Mouse (Mus musculus) MN1 (cell line): ENCODE data around the gene Zbtb9.

ENCODE experiments used
- DNase-seq: peaks from one replicate; pipeline ENCODE4 v3.0.0-alpha.2; 2016; ENCODE audit warnings: low spot score

Gene Zbtb9

DNA sequence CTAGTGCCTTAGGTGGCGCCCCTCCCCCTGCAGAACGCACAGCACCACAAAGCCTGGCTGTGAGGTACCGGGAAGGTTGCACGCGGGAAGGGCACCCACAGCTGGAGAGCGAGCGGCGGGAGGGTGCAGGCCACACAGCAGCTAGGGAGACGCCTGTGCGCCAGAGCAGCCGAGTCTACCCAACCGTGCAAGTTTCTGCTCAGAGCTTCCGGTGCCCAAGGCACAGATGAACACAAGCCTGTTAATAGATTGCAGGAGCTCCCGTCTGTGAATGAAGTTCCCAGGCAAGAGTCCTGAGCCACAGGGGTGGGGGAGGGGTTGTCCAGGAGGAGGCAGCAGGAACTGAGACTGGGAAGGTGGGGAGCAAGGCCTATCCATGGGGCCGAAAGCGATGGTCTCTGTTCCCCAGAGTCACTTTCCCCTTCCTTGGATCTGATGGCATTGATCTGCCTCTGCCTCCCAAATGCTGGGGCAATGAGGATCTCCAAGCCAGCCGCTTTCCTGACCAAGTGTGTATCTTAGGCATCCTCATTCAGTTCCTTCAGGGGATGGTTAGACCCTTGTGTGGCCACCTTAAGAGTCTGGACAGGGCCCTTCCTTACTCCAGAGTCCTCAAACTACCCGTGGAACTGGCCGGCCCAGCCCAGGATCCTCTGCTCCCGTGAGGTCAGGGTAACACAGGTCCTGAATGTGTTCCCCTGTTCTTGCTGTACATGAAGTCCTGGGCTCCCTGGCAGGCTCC lies 67.5 kb downstream of the Zbtb9 start:
- DNase-seq = peak; percentile 70

DNA sequence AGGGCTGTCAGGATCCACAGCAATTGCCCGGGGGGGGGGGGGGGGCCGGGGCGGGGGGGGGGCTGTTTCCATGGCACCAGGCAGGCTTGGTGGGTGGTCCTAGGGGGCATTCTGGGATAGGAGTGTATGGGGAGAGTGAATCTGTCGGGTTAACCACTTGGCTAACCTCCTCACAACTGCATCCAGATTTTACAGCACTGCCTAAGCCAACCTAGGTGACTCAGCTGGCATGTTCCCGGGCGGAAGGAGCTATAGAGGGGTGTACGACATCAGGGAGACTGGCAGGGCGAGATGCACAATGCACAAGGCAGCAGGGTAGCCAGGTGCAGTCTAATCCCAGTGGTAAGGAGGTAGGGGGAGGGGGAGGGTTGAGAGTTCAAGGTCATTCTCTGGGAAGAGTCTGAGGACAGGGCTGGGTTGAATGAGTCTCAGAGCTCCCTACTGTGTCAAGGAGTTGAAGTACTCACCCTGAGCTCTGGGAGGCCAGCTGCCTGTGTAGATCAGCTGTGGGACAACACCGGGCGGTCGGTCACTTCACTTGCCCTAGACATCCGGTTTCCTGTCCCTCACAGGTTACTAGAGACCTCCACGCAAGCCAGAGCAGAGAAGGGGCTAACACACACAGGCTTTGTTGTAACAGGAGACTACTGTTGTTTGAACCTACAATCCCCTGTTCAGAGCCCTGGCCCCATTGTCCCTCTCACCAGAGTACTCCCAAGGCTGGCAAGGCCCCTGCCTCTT lies 68.2 kb downstream of the Zbtb9 start:
- peak; percentile 58 for DNase-seq

DNA sequence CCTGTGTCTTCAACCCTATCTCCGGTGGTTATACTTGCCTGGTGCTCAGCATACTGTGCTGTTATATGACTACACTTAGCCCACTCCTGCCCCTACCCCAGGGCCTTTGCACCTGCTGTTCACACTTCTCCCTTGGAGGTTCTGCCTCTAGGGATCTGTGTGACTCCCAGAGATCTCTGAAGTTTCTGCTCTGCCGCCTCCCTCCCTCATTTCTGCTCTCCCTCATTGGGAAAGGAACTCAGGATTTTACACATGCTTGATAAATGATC lies 68.8 kb downstream of the Zbtb9 start:
- DNase-seq = no peak

DNA sequence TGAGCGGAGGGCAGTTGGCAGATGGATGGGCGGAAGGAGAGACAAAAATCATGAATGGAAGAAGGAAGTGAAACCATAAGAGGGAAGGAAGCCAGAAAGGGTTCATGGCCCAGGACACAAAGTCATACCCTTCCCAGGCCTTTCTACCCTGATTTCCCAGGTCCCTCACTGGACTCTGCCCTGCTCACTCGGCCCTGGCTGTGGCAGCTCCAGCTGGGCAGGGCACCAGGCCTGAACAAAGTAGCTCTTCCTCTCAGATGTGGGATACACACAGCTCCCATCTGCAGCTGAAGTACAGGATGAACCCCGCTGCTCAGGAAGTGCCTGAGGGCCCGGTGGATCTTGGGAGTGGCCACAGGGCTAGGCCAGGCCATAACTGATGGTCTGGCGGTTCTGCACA lies 69.9 kb downstream of the Zbtb9 start:
- no peak for DNase-seq

DNA sequence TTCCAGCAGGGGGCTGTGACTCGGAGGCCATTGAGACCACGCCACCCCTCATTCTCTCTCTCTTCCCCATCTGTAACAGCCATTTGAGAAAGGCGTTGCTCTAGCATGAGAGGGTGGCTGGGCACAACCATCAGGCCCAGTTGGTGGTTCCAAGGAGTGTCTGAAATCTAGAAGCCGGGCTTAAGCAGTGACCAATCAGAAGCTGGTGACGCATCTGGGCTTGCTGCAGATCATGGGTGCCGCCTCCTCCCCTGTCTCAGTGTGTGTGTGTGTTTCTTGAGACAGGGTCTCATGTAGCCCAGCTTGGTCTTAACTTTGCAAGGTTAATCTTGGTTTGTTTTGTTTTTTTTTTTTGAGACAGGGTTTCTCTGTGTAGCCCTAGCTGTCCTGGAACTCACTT lies 72.2 kb downstream of the Zbtb9 start:
- no peak for DNase-seq

DNA sequence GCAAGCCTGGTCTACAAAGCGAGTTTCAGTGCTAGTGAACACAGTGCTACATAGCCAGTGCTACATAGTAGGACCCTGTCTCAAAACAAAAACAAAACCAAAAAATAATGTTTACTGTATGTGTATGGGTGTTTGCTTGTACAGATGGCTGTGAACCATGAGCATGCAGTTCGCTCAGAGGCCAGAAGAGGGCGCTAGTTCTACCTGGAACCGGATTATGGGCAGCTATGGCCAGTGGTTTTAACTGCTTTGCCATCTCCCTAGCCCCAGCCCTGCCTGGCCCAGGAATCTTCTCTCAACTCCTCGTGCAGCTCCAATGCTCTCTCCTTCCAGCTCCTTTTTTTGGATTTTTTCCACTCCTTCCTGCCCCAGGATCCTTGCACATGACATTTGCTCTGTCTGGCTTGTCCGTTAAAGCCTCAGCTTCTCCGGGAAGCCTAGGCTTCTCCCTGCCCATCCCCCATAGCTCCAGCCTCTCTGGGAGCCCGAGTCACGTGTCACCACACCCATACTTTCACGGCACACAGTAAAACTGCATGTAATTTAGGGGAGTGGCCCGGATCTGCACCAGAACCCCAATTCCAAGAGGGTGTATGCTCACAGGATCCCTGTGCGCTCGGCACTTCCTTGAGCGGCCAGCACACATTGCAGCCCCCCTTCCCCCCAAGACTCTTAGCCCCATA lies 74.9 kb downstream of the Zbtb9 start:
- DNase-seq = no peak

DNA sequence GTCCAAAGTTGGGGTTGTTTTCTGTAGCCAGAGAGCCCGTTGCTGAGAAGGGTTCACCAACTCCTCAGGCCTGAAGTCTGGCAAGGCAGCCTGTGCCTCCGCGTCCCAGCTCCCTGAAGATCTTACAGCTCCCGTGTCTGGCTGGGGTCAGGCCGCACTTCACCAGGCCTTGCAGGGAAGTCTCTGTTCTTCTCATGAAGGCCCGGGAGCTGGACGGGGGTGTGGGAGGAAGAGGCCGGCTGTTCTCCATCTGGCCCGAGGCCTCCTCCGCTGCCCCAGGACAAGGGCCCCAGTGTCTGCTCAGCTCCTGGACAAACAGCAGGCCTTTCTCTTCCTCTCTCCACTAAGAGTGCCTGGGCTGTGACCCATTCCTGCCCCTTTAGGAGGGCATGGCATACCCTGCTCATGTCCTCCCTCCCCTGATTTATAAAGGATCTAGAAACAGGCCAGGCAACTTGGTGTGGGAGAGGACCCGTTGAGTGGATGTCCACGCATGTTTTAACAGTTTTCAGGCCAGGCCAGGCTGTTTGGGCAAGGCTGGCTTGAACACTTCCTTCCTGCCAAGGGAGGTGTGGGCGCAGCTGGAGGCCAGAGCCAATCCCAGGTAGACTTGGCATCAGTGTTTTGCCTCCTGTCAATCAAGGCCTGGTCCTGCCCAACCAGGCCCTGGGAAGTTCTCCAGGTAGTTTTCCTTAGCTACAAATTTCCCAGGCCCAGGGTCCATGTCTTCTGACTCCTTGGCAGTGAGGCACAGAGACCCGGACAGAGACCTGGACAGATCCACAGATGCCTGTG lies 75.7 kb downstream of the Zbtb9 start:
- DNase-seq = no peak

DNA sequence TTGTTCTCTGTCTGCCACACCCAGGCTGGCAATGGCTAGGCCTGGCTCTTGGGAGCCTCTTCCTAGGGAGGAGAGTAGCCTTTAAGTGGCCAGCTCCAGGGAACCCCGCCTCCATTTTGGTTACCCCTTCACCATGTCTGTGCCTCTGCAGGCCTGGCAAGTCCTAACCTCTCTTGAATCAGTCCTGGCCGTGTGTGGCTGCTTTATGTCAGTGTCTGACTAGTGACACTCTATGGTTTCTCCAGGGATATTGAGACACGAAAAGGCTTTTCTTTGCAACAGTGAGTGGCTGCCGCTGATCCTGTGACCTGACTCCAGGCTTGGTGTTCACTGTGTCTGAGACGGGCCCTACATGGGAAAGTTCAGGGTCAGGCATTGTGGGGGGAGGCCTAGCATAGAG lies 77.9 kb downstream of the Zbtb9 start:
- DNase-seq = peak; percentile 55

DNA sequence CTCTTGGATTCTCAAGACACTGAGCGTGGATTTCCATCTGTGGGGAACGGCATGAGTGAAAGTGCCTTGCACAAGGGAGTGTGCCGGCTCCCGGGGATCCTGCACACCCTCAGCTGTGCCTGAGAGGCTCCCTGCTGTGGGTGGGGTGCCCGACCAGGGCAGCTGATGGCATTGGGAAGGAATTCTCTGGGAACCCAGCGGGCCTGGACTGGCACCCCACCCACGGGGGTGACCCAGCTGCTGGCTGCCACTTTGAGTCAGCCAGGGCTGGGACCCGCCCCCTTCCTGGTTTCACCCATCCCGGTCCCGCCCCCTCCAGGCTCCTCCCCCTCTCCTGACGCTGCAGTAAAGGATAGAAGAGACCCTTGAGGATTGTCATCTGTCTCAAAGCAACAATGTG lies 78.5 kb downstream of the Zbtb9 start:
- DNase-seq = peak; percentile 54

DNA sequence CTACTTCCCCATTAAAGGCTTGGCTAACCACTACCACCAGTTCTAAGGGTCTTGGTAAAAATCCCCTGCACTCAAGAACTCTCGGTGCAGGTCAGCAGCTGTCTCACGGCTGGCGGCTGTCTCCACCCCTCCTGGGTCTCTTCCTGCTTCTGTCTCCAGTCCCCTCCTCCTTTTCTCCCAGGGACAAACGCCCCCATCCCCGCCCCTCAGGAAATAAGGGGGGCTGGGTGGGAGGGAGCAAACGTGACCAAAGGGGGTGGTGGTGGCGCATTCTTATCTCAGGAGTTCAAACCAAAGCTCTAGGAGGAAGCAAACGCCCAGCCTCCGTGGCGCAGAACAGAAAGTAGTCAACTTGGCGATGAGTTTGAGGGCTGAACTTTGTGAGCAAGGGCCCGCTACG lies 83.2 kb downstream of the Zbtb9 start:
- DNase-seq = peak; percentile 44

DNA sequence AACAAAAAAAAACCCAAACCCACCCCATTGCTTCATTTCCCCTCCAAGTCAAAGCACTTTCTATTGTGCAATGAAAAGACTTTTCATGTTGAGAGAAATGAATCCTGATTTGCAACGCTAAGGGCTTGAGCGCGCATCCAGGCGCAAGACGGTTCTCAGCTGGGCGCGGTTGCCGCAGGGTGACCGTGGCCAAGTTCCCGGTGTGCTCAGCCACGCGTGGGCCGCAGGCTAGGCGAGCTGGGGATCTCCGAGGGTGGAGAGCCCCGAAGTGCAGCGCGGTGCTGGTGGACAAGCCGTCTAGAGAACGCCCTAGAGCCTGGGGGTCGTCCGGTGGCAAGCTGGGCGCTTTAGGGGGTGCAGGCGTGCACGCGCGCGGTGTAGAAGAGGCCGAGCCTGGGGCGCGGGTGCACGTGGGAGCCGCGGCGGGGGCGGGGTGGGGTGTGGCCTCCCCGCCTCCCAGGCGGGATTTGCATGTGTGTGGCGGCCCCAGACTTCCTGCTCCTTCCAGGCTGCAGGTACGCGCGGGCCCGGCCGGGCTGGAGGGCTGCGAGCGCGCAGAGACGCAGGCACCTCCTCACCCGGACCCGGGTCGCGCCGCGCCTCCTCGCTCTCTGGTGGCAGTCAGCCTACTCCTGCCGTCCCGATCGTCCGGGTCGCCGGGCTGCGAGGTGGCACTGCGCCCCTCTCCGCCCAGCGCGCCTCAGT lies 84.0 kb downstream of the Zbtb9 start, which contains the start of gene Itpr3:
Itpr3 (plus strand) TSS at position 493 of the 705 bp plus-strand sequence.
- peak; percentile 68 for DNase-seq

DNA sequence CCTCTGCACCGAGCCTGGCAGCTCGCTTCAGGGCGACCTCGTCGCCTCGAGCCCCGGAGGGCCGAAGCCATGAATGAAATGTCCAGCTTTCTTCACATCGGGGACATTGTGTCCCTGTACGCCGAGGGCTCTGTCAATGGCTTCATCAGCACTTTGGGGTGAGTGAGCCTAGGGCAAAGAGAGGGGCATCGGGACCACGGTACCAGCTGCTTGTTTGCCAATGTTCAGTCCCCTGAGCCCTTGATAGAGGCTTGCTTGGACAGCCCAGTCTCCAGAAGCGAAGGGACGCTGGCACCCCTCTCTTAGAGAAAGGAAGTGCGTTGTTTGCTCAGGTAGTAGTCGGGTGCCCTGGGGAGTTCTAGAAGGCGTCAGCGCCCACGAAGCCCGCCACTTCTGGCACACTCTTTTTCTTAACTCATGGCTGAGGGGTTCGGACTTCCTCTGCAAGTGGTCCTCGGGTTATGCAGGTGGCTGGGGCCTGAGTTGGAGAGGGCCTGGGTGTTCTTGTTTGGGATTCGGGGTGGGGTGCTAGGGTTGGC lies 84.6 kb downstream of the Zbtb9 start:
- no peak for DNase-seq
